Mouse (Mus musculus) hindbrain, embryonic 12.5 days (tissue): ENCODE measurements around the gene Sema4d. TPM values are rescaled to one million over a fixed set of nuclear protein-coding genes. Genes with fewer than 3 reads are reported as not detected.
A peak's percentile ranks its signal among the peaks of the same experiment; 100 is the strongest.

Experiments used
- ATAC-seq: fragments of 200-750 bp; cut with Nextera tagmentation; 2 replicates; pipeline ENCODE4 v1.8.0; 2017; ENCODE audit warnings: moderate TSS enrichment; ENCODE audit not compliant: low FRiP score
- H3K27ac ChIP-seq: fragments of 300-500 bp; sonication (generic); 2 replicates; pipeline ENCODE4 v1.5.1; 2016; ENCODE audit warnings: mild to moderate bottlenecking
- H3K27me3 ChIP-seq: fragments of 300-500 bp; sonication (generic); 2 replicates; pipeline ENCODE4 v1.6.1; 2016; ENCODE audit warnings: mild to moderate bottlenecking
- H3K36me3 ChIP-seq: fragments of 300-500 bp; sonication (generic); 2 replicates; pipeline ENCODE4 v1.6.1; 2016; ENCODE audit warnings: mild to moderate bottlenecking
- H3K4me1 ChIP-seq: fragments of 300-500 bp; sonication (generic); 2 replicates; pipeline ENCODE4 v1.6.1; 2016
- H3K4me2 ChIP-seq: fragments of 300-500 bp; sonication (generic); replicated peaks from 2 replicates; pipeline ENCODE4 v1.6.1; 2016; ENCODE audit warnings: mild to moderate bottlenecking
- H3K4me3 ChIP-seq: fragments of 300-500 bp; sonication (generic); 2 replicates; pipeline ENCODE4 v1.5.1; 2016; ENCODE audit warnings: mild to moderate bottlenecking
- H3K9ac ChIP-seq: fragments of 300-500 bp; sonication (generic); 2 replicates; pipeline ENCODE4 v1.6.1; 2016; ENCODE audit warnings: mild to moderate bottlenecking, moderate library complexity
- H3K9me3 ChIP-seq: fragments of 300-500 bp; sonication (generic); replicated peaks from 2 replicates; pipeline ENCODE4 v1.6.1; 2016; ENCODE audit warnings: mild to moderate bottlenecking
- WGBS: fragments of 180-500 bp; shearing (Covaris S2); methylation state at CpG from one replicate; pipeline ENCODE4 v1.1.7; 2016; 5-methylcytosine and 5-hydroxymethylcytosine counted together
- polyA plus RNA-seq: library from polyadenylated mRNA; unstranded; fragments of >200 nt; fragmentation: Nextera tagmentation; extraction: Ambion mirVana; gene quantifications from 2 replicates; pipeline ENCODE4 v1.2.1, GENCODE M21; 2016

The Sema4d gene
- polyA plus RNA-seq, 1 experiment from 2014 or later, result 7.7 TPM

DNA sequence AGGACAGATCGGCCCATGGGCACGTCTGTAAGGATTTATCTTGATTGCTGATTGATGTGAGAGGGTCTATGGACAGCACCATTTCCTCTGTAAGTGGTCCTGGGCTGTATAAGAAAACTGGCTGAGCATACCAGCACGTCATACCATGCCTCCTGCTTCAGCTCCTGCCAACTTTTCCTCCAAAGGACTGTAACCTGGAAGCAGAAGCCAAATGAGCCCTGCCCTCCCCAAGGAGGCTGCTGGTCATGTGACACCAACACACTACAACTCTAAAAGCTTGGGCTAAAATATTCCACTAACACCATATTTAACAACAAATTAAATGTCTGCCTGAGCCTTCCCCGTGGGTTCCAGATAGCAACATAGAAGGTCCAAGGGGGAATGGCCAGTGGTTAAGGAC lies 6.9 kb downstream of the Sema4d start:
- Histone ChIP-seq H3K9me3 (no peaks in the 10 kb centered on the region), H3K4me3 (no peak overlapping the region), H3K27ac (no peak overlapping the region), H3K27me3 (peaks cover 3% of the 10 kb centered on the region), H3K4me1 (peaks cover 5% of the 10 kb centered on the region), H3K9ac (no peak overlapping the region), H3K36me3 (no peaks in the 10 kb centered on the region), H3K4me2 (no peak overlapping the region)
- 89% methylated on average over 4 of the region's 4 CpGs for WGBS
- no peak for ATAC-seq

DNA sequence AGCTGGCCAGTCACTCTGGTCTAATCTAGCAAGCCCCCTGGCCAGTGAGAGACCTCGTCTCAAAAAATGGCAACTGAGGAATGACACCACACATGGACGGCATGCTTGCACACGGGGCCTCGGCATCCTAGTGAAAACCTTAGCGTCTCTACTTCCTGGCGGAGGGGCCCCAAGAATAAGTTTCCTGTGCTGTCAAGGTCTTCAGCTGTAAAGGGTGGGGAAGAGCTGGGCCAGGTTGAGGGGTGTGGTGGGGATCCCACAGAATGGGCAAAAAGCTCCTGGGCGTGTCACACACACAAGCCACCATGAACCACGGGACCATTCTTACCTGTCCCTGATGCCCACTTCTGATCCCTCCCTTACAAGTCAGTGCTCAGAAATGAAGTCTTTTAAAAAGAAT lies 9.1 kb downstream of the Sema4d start:
- WGBS, result 94% methylated on average over 8 of the region's 8 CpGs
- no peak for ATAC-seq
- Histone ChIP-seq H3K9ac (no peak overlapping the region), H3K4me2 (no peak overlapping the region), H3K4me1 (peaks cover 5% of the 10 kb centered on the region), H3K9me3 (no peaks in the 10 kb centered on the region), H3K27me3 (no peaks in the 10 kb centered on the region), H3K27ac (no peak overlapping the region), H3K36me3 (no peaks in the 10 kb centered on the region), H3K4me3 (no peak overlapping the region)

DNA sequence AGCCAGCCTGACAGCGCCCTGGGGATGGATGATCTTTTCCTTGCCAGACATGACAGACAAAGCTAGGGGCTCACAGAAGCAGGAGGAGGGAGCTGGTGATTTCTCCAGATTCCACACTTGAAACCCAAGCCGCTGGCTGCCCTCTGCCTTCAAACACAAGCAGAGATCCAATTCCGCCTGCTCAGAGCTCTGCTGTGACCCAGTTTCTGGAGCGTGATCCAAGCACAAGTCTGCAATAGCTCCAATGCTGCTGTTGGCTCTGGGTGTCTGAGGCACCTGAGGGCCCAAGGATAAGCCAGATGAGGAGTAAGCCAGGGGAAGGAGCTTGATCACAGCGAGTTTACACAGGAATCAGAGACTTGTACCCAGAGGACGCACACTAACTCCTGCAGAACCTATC lies 9.7 kb downstream of the Sema4d start:
- WGBS, result 58% methylated on average over 6 of the region's 6 CpGs
- ATAC-seq, result no peak
- no peak overlapping the region for H3K4me2 ChIP-seq

DNA sequence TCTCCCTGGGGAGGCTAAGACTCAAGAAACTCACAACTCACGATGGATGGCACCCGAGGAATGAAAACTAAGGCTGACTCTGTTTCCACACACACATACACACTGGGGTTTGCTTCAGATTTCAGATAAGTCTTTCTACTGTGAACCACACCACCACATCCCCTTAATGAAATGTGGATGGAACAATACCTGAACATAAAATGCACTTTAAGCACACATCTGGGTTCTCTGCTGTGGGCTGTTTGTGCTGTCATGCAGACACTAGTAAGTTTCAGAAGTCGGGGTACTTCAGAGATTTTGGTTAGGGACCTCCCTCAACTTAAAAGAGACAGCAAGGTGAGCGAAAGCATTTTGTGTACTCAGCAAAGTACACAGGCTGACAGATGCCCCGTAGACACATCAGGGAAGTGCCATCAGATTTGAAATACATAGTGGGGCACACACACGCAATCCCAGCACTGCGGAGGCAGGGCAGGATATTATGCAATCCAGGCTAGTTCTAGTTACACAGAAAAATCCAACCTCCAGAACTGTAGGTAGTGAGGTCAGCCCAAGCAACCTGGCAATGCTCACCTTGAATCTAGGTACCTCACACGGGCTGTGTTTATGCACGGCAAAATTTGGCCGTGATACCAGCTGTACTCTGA lies 12.9 kb downstream of the Sema4d start:
- Histone ChIP-seq H3K4me1 (peaks cover 24% of the 10 kb centered on the region), H3K27me3 (no peaks in the 10 kb centered on the region), H3K4me3 (no peak overlapping the region), H3K9me3 (no peaks in the 10 kb centered on the region), H3K27ac (no peak overlapping the region), H3K36me3 (no peaks in the 10 kb centered on the region), H3K4me2 (no peak overlapping the region), H3K9ac (no peak overlapping the region)
- WGBS, result 91% methylated on average over 10 of the region's 10 CpGs
- no peak for ATAC-seq

More for the DNA sequence above, 9.7 kb downstream of the Sema4d start:
- Histone ChIP-seq H3K36me3 (no peaks in the 10 kb centered on the region), H3K9ac (no peak overlapping the region), H3K27me3 (no peaks in the 10 kb centered on the region), H3K4me3 (no peak overlapping the region), H3K9me3 (no peaks in the 10 kb centered on the region), H3K27ac (0 out of 2 replicates have a peak overlapping the region, but pooled peaks have one; percentile 41), H3K4me1 (peaks cover 7% of the 10 kb centered on the region)

DNA sequence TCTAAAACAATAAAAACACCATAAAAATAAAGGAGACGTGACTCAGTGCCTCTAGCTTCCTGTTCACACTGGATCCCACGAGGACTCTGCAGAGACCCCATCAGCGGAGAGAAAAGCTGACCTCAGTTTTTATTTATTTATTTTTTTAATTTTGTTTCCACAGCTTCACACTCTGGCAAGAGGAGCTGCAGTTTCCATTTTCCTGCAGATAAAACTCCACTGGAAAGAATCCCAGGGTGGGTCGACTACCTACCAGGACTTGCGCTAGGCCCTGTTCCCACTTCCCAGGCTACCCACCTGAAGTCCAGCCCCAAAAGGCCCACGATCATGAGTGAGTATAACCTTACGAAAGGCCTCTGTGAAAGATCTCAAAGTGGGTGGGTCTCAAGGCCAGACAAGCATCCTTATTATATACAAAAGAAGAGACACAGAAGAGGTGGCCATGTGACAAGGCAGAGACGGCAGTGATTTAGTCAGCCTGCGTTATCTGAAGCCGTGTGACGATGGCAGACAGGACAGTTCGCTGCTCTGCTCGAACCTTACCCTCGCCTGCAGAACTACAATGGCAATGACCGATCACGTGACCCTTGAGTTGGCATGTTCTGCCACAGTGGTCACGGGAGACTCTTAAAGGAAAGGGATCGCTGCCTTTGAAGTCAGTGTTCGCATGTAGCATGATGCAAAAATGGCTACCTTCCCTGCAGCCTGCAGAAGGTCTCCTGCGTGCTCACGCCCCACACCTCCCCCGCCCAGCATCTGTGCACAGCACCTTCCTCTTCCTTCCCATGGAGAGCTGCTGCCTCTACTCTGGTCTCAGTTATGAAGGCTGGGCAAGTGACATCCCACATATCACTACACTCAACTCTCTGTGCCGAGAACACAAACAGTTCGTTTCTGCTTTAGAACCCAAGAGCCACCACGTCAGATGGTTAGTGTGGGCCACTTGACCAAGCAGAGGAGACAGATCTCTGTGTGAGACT lies 14.3 kb downstream of the Sema4d start:
- no peaks in the 10 kb centered on the region for H3K9me3 ChIP-seq
- WGBS, result 84% methylated on average over 25 of the region's 25 CpGs
- ATAC-seq, result no peak
- no peaks in the 10 kb centered on the region for H3K27me3 ChIP-seq
- H3K27ac ChIP-seq, result no peak overlapping the region
- no peak overlapping the region for H3K9ac ChIP-seq
- H3K4me3 ChIP-seq, result no peak overlapping the region
- peaks cover 24% of the 10 kb centered on the region for H3K4me1 ChIP-seq
- H3K4me2 ChIP-seq, result no peak overlapping the region
- no peaks in the 10 kb centered on the region for H3K36me3 ChIP-seq

DNA sequence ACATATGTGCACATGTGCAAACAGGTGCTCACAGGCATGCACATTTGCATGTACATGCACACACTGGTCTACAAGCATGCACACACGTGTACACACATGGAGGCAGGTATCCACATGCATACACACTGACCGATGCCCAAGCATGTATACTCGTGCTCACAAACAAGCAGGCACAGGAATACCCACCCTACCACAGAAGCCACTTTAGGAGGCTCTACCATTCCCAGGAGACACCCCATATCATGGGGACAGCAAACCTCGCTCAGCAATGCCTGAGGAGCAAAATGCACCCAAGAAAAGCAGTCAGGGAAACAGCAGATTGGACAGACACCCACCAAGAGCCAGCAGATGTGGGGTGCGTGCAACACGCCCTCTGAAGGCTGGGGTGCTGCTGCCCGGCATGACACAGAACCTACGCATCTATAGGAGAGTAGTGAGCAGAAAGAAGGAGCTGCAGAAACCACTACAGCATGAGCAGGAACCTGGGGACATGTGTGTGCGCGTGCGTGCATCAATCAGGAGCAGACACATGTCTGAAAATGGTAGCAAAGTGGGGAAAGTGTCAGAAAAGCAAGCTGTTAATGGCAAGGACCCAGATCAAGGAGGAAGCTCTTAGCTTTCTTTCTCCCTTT lies 15.1 kb downstream of the Sema4d start:
- H3K27ac ChIP-seq, result no peak overlapping the region
- peaks cover 19% of the 10 kb centered on the region for H3K4me1 ChIP-seq
- no peak overlapping the region for H3K4me2 ChIP-seq
- no peaks in the 10 kb centered on the region for H3K9me3 ChIP-seq
- no peaks in the 10 kb centered on the region for H3K36me3 ChIP-seq
- H3K27me3 ChIP-seq, result no peaks in the 10 kb centered on the region
- WGBS, result 88% methylated on average over 11 of the region's 11 CpGs
- ATAC-seq, result no peak
- H3K4me3 ChIP-seq, result no peak overlapping the region
- H3K9ac ChIP-seq, result no peak overlapping the region

DNA sequence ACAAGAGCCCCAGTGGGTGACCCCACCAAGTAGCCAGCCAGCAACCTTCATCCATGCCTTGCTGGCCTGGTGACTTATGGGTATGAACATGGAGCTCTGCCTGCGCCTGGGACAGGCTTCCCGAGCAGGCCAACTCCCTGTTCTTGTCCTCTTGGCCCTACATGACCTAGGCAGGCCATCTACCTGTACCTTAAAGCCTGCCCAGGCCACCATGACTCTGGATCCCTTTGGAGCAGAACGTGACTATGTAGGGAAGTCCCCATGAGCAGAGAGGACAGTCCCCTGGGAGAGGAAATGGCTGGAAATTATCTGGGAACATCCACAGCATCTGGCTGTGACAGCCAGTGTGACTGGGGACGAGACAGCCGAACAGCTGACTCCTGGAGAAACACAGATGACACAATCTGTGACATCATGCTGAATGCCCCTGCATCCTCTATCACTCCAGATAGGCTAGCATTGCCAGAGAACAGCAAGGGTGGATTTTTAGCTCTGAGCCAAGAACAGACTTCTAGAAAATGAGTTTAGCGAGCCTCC lies 15.7 kb downstream of the Sema4d start:
- Histone ChIP-seq H3K4me3 (no peak overlapping the region), H3K9ac (no peak overlapping the region), H3K36me3 (no peaks in the 10 kb centered on the region), H3K27me3 (no peaks in the 10 kb centered on the region), H3K27ac (0 out of 2 replicates have a peak overlapping the region, but pooled peaks have one; percentile 62), H3K4me1 (peaks cover 19% of the 10 kb centered on the region), H3K9me3 (no peaks in the 10 kb centered on the region), H3K4me2 (no peak overlapping the region)
- WGBS, result 58% methylated on average over 6 of the region's 6 CpGs
- 0 out of 2 replicates have a peak, but pooled peaks have one; percentile 15 for ATAC-seq

- peak; percentile 73 for ATAC-seq
- H3K27ac ChIP-seq, result peak overlapping the region; percentile 62; the same call in 1 of the 2 replicates
- 14% methylated on average over 11 of the region's 11 CpGs for WGBS
- H3K4me2 ChIP-seq, result peak overlapping the region; percentile 4; the same call in 1 of the 2 replicates
- no peaks in the 10 kb centered on the region for H3K27me3 ChIP-seq
- H3K4me3 ChIP-seq, result no peak overlapping the region
- H3K9ac ChIP-seq, result no peak overlapping the region
- H3K9me3 ChIP-seq, result no peaks in the 10 kb centered on the region; the same call in 1 of the 2 replicates
- H3K4me1 ChIP-seq, result peaks cover 19% of the 10 kb centered on the region
- no peaks in the 10 kb centered on the region for H3K36me3 ChIP-seq
These were observed 16.4 kb downstream of the Sema4d start for GRCm38 (mm10) chr13:51777048-51777737.

DNA sequence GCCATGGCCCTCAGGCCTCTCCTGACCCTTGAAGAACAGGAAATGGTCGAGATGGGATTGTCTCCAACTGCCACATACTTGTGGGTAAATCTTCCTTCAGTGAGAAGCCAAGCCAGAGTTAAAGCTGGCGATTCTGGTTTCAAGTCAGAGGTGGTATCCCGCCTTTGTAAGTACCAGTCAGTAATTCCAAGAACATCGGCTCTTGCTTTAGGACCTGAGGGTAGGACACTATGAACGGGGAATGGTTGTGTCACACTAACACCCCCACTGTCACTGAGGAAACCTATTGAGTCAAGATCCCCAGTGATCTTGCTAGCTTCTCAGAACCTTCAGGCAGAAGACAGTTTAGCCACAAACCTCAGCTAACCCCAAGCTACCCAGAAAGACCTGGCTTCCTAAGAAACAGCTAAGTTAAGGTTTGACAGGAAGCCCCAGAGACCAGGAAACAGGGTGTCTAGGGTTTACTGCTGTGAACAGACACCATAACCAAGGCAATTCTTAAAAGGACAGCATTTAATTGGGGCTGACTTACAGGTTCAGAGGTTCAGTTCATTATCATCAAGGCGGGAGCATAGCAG lies 17.3 kb downstream of the Sema4d start:
- H3K9me3 ChIP-seq, result no peaks in the 10 kb centered on the region; the same call in 1 of the 2 replicates
- H3K27me3 ChIP-seq, result no peaks in the 10 kb centered on the region
- H3K4me3 ChIP-seq, result no peak overlapping the region
- H3K9ac ChIP-seq, result no peak overlapping the region
- H3K4me2 ChIP-seq, result no peak overlapping the region
- no peaks in the 10 kb centered on the region for H3K36me3 ChIP-seq
- peaks cover 19% of the 10 kb centered on the region for H3K4me1 ChIP-seq
- 89% methylated on average over 6 of the region's 6 CpGs for WGBS
- H3K27ac ChIP-seq, result no peak overlapping the region
- no peak for ATAC-seq

DNA sequence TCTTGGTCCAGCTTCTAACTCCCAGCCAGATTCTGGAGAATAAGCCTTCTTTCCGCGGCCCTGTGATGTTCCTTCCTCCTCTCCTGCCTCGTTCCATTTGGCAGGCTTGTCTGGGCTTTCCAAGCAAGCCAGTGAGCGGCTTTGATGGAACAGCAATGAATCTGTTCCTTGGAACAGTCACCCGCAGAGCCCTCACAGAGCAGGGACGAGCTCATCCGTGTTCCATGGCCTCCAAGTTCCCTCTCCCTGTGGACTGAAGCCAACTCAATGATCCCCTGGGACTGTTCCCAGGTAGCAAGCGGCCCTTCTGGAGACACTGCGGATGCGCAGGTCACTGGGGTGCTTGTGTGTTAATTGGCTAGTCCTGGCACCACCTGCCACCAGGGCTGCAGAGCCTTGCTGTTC lies 21.7 kb downstream of the Sema4d start:
- ATAC-seq, result no peak
- no peaks in the 10 kb centered on the region for H3K27me3 ChIP-seq
- H3K4me1 ChIP-seq, result peaks cover 4% of the 10 kb centered on the region
- H3K4me2 ChIP-seq, result no peak overlapping the region
- no peak overlapping the region for H3K4me3 ChIP-seq
- no peaks in the 10 kb centered on the region for H3K36me3 ChIP-seq
- 88% methylated on average over 10 of the region's 10 CpGs for WGBS
- H3K9ac ChIP-seq, result no peak overlapping the region
- H3K9me3 ChIP-seq, result no peaks in the 10 kb centered on the region; the same call in 1 of the 2 replicates
- no peak overlapping the region for H3K27ac ChIP-seq

GRCm38 (mm10) chr13:51770647-51771427 lies 22.7 kb downstream of the Sema4d start:
- no peak for ATAC-seq
- H3K36me3 ChIP-seq, result no peaks in the 10 kb centered on the region
- no peak overlapping the region for H3K4me2 ChIP-seq
- H3K4me1 ChIP-seq, result no peaks in the 10 kb centered on the region
- no peak overlapping the region for H3K4me3 ChIP-seq
- no peak overlapping the region for H3K27ac ChIP-seq
- no peak overlapping the region for H3K9ac ChIP-seq
- 94% methylated on average over 14 of the region's 14 CpGs for WGBS
- H3K9me3 ChIP-seq, result no peaks in the 10 kb centered on the region; the same call in 1 of the 2 replicates
- H3K27me3 ChIP-seq, result no peaks in the 10 kb centered on the region
